Mouse (Mus musculus) lung, postnatal 0 days (tissue): ENCODE results near the gene Rph3al.

Experiments
- CTCF ChIP-seq: IDR thresholded peaks from 2 replicates; pipeline ENCODE4 v1.5.1; 2016; ENCODE audit warnings: antibody characterized with exemption, mild to moderate bottlenecking
- EP300 ChIP-seq: IDR thresholded peaks from 2 replicates; pipeline ENCODE4 v1.6.1; 2016; ENCODE audit warnings: antibody characterized with exemption, mild to moderate bottlenecking, control low read depth

DNA sequence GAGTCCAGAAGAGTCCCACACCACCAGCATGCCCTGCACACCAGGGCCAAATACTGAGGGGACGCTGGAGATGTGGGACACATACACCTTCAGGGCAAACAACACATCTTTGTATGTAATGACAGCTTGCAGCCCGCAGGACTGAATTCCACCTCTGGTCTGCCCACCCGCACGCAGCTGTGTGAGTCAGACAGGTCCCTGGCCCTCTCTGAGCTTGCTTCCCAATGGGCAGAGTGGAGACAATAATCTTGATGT lies 26.2 kb upstream of the Rph3al start:
- TF ChIP-seq EP300 (no peak), CTCF (no peak)
